Mouse (Mus musculus) leukemia stem cell, adult 10-12 weeks (primary cell): ENCODE results near the gene Olfr456. TPM values are rescaled to one million over a fixed set of nuclear protein-coding genes. Genes with fewer than 3 reads are reported as not detected.

Experiments
- polyA plus RNA-seq: library from polyadenylated mRNA; stranded (reverse); fragments of >175 nt; gene quantifications from 2 replicates; pipeline ENCODE4 v1.2.3, GENCODE M21; 2012; ENCODE audit warnings: low replicate concordance

Gene Olfr456
- not detected in 2 replicates for polyA plus RNA-seq

DNA sequence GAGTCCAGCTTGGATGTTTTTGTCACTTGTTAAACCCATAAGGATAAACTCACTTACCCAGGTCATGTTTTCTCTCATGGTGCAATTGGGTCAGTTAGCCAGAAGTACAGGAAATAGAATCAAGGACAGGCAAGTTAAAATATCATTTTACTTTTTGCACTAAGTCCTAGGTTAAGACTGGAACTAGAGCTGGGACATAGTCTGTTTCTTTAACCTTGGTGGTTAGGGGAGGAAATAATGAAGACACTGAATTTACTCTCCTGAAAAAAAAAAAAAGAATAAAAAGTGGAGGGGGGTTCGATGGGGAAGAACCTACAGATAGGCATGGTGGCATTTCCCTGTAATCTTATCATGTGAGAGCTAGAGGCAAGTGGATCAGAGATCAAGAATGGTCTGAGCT lies at the start of gene Olfr456:
Olfr456 (minus strand) TSS at position 101 of the 400 bp plus-strand sequence.

DNA sequence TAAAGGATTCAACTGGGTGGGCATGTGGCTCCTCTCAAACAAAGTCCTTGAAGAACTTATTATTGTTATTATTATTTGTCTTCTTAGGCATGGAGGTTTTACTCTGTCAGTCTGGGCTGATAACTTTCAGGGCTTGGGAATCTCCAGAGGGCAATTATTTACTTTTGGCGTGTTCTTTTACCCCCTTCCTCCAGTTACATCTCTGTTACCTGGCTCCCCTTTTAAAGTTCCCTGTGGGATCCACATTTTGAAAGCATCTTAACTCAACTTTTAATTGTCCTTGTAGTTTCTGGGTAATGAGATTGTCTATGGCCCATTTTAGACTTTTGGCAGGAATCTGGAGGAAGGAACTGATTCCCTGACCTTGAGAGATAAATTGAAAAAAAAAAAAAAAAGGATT lies 10.8 kb downstream of the Olfr456 start, which contains the start of gene Olfr457:
Olfr457 (minus strand) TSS at position 101 of the 400 bp plus-strand sequence.

DNA sequence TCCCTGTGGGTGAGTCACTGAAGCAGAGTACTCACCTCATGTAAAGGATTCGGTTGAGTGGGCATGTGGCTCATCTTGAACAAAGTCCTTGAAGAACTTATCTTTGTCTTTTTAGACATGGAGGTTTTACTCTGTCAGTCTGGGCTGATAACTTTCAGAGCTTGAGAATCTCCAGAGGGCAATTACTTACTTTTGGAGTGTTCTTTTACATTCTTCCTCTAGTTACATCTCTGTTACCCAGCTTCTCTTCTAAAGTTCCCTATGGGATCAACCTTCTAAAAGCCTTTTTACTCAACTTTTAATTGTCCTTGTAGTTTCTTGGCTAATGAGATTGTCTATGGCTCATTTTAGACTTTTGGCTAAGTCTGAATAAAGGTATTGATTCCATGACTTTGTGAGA lies 21.9 kb downstream of the Olfr456 start, which contains the start of gene Olfr458:
Olfr458 (minus strand) TSS at position 101 of the 400 bp plus-strand sequence.

Other genes with a start within 250 kb of the Olfr456 start
- gene Gstk1, start 241.3 kb downstream of the Olfr456 start, polyA plus RNA-seq: 0.26 TPM in 1 of 2 replicates, not detected in the other
- gene Tmem139, start 225.2 kb downstream of the Olfr456 start, polyA plus RNA-seq: not detected in 2 replicates
- 2.2 and 3.8 TPM in 2 replicates for gene Casp2, start 222.2 kb downstream of the Olfr456 start, polyA plus RNA-seq
- gene Clcn1, start 200.5 kb downstream of the Olfr456 start, polyA plus RNA-seq: 0.10 and 0.16 TPM in 2 replicates
- not detected in 2 replicates for gene Fam131b, start 162.6 kb downstream of the Olfr456 start, polyA plus RNA-seq
- 283 and 580 TPM in 2 replicates for gene Zyx, start 137.6 kb downstream of the Olfr456 start, polyA plus RNA-seq
- gene Epha1, start 113.9 kb downstream of the Olfr456 start, polyA plus RNA-seq: not detected in 2 replicates
- not detected in 2 replicates for gene Tas2r143, start 87.0 kb downstream of the Olfr456 start, polyA plus RNA-seq
- not detected in 2 replicates for gene Tas2r135, start 81.8 kb downstream of the Olfr456 start, polyA plus RNA-seq
- not detected in 2 replicates for gene Tas2r126, start 52.7 kb downstream of the Olfr456 start, polyA plus RNA-seq
- not detected in 2 replicates for gene Olfr458, start 22.0 kb downstream of the Olfr456 start, polyA plus RNA-seq
- gene Olfr457, start 10.9 kb downstream of the Olfr456 start, polyA plus RNA-seq: not detected in 2 replicates
- not detected in 2 replicates for gene Olfr455, start 60.4 kb upstream of the Olfr456 start, polyA plus RNA-seq
- gene Tcaf3, start 110.5 kb upstream of the Olfr456 start, polyA plus RNA-seq: not detected in 2 replicates
- not detected in 2 replicates for gene Tcaf2, start 158.0 kb upstream of the Olfr456 start, polyA plus RNA-seq
- gene Tcaf1, start 222.9 kb upstream of the Olfr456 start, polyA plus RNA-seq: 0.11 and 0.17 TPM in 2 replicates